Mouse (Mus musculus) thymus, postnatal 36 days (tissue): ENCODE measurements at regions not wholly inside any gene's neighbourhood (a gene's known extent, or its start where the extent isn't known, plus 50 kb on each side); places are given as distances from the start of the nearest gene placed in this dataset.

Experiments used
- DNase-seq, 2 experiments: peaks; one replicate each; pipeline ENCODE4 v3.0.0; 2022; ENCODE audit warnings: mixed read lengths in 2 of 2

GRCm38 (mm10) chr9:94378835-94379234, 159.0 kb downstream of the 1190002N15Rik start:
- no peak for DNase-seq

GRCm38 (mm10) chr9:94378291-94378690, 159.6 kb downstream of the 1190002N15Rik start:
- DNase-seq: no peak

- no peak for DNase-seq
These were observed 160.4 kb downstream of the 1190002N15Rik start for GRCm38 (mm10) chr9:94377346-94378039.

GRCm38 (mm10) chr9:94370976-94371375, 166.9 kb downstream of the 1190002N15Rik start:
- no peak for DNase-seq

GRCm38 (mm10) chr9:94368231-94368936, 169.5 kb downstream of the 1190002N15Rik start:
- DNase-seq: no peak

GRCm38 (mm10) chr9:94361877-94362697, 175.8 kb downstream of the 1190002N15Rik start:
- DNase-seq: no peak

GRCm38 (mm10) chr9:94361011-94361410, 176.9 kb downstream of the 1190002N15Rik start:
- no peak for DNase-seq

- DNase-seq: no peak
These were observed 179.7 kb downstream of the 1190002N15Rik start for GRCm38 (mm10) chr9:94358150-94358549.

- no peak for DNase-seq
These were observed 195.9 kb downstream of the 1190002N15Rik start for GRCm38 (mm10) chr9:94342011-94342410.

GRCm38 (mm10) chr9:94341531-94341930, 196.3 kb downstream of the 1190002N15Rik start:
- no peak for DNase-seq

- DNase-seq: no peak
These were observed 204.4 kb downstream of the 1190002N15Rik start for GRCm38 (mm10) chr9:94333450-94333849.

GRCm38 (mm10) chr9:94323011-94323410, 214.9 kb downstream of the 1190002N15Rik start:
- DNase-seq: no peak

GRCm38 (mm10) chr9:94302575-94302974, 235.3 kb downstream of the 1190002N15Rik start:
- DNase-seq: no peak

- no peak for DNase-seq
These were observed 236.0 kb downstream of the 1190002N15Rik start for GRCm38 (mm10) chr9:94301896-94302295.

GRCm38 (mm10) chr9:94295431-94295830, 242.4 kb downstream of the 1190002N15Rik start:
- no peak for DNase-seq

- DNase-seq: no peak
These were observed 245.7 kb downstream of the 1190002N15Rik start for GRCm38 (mm10) chr9:94292147-94292546.

- no peak for DNase-seq
These were observed 248.3 kb downstream of the 1190002N15Rik start for GRCm38 (mm10) chr9:94289546-94289945.

- no peak for DNase-seq
These were observed 250.3 kb downstream of the 1190002N15Rik start for GRCm38 (mm10) chr9:94287559-94287958.

GRCm38 (mm10) chr9:94278657-94279585, 259.0 kb downstream of the 1190002N15Rik start:
- no peak for DNase-seq

- no peak for DNase-seq
These were observed 260.8 kb downstream of the 1190002N15Rik start for GRCm38 (mm10) chr9:94277096-94277495.

GRCm38 (mm10) chr9:94269213-94269612, 268.7 kb downstream of the 1190002N15Rik start:
- DNase-seq: no peak

- no peak for DNase-seq
These were observed 270.6 kb downstream of the 1190002N15Rik start for GRCm38 (mm10) chr9:94267243-94267642.
